Mouse (Mus musculus): ENCODE measurements at regions not wholly inside any gene's neighbourhood (a gene's known extent, or its start where the extent isn't known, plus 50 kb on each side); places are given as distances from the start of the nearest gene placed in this dataset.

GRCm38 (mm10) chr8:46898697-46899445 is 87.8 kb upstream of the Enpp6 start:
- Histone ChIP-seq H3K4me2 (ENCODE audit: low read depth, low read length) (no peak overlapping the region), H3K4me3 (ENCODE audit: low read length) (no peak overlapping the region), H3K9ac (ENCODE audit: low read length) (no peak overlapping the region), H3K27me3 (ENCODE audit: control insufficient read depth, insufficient read depth, low read depth, low read length) (no peaks in the 10 kb centered on the region), H3K36me3 (ENCODE audit: control insufficient read depth, insufficient read depth, low read length) (no peaks in the 10 kb centered on the region), H3K9me3 (ENCODE audit: control insufficient read depth, low read length) (no peaks in the 10 kb centered on the region), H3K27ac (ENCODE audit: low read length) (0 out of 2 replicates have a peak overlapping the region, but pooled peaks have one; percentile 4), H3K4me1 (replicated peaks; ENCODE audit: control insufficient read depth, insufficient read depth, low read length) (no peaks in the 10 kb centered on the region)
- 29% methylated on average over 5 of the region's 5 CpGs for WGBS
- ATAC-seq (ENCODE audit: low read depth): peak; percentile 82

- Histone ChIP-seq H3K27me3 (ENCODE audit: control insufficient read depth, insufficient read depth, low read depth, low read length) (no peaks in the 10 kb centered on the region), H3K9ac (ENCODE audit: low read length) (no peak overlapping the region), H3K27ac (ENCODE audit: low read length) (no peak overlapping the region), H3K4me1 (replicated peaks; ENCODE audit: control insufficient read depth, insufficient read depth, low read length) (no peaks in the 10 kb centered on the region), H3K4me2 (ENCODE audit: low read depth, low read length) (no peak overlapping the region), H3K4me3 (ENCODE audit: low read length) (no peak overlapping the region), H3K36me3 (ENCODE audit: control insufficient read depth, insufficient read depth, low read length) (no peaks in the 10 kb centered on the region), H3K9me3 (ENCODE audit: control insufficient read depth, low read length) (no peaks in the 10 kb centered on the region)
- WGBS: 69% methylated on average over 4 of the region's 4 CpGs
- ATAC-seq (ENCODE audit: low read depth): no peak
Observed at GRCm38 (mm10) chr8:46900826-46901225, 85.9 kb upstream of the Enpp6 start.

GRCm38 (mm10) chr8:46904731-46905130 is 82.0 kb upstream of the Enpp6 start:
- H3K9ac ChIP-seq (ENCODE audit: low read length): no peak overlapping the region
- no peaks in the 10 kb centered on the region for H3K27me3 ChIP-seq (ENCODE audit: control insufficient read depth, insufficient read depth, low read depth, low read length)
- H3K4me1 ChIP-seq (replicated peaks; ENCODE audit: control insufficient read depth, insufficient read depth, low read length): no peaks in the 10 kb centered on the region
- H3K4me3 ChIP-seq (ENCODE audit: low read length): no peak overlapping the region
- no peak for ATAC-seq (ENCODE audit: low read depth)
- no peaks in the 10 kb centered on the region for H3K9me3 ChIP-seq (ENCODE audit: control insufficient read depth, low read length)
- 60% methylated on average over 3 of the region's 3 CpGs for WGBS
- H3K4me2 ChIP-seq (ENCODE audit: low read depth, low read length): no peak overlapping the region
- H3K36me3 ChIP-seq (ENCODE audit: control insufficient read depth, insufficient read depth, low read length): no peaks in the 10 kb centered on the region
- no peak overlapping the region for H3K27ac ChIP-seq (ENCODE audit: low read length)

- peak overlapping the region; percentile 19; the same call in 1 of the 2 replicates for H3K4me2 ChIP-seq (ENCODE audit: low read depth, low read length)
- H3K4me3 ChIP-seq (ENCODE audit: low read length): no peak overlapping the region
- no peak for ATAC-seq (ENCODE audit: low read depth)
- H3K9me3 ChIP-seq (ENCODE audit: control insufficient read depth, low read length): no peaks in the 10 kb centered on the region
- H3K4me1 ChIP-seq (replicated peaks; ENCODE audit: control insufficient read depth, insufficient read depth, low read length): no peaks in the 10 kb centered on the region
- no peaks in the 10 kb centered on the region for H3K27me3 ChIP-seq (ENCODE audit: control insufficient read depth, insufficient read depth, low read depth, low read length)
- 58% methylated on average over 11 of the region's 11 CpGs for WGBS
- H3K36me3 ChIP-seq (ENCODE audit: control insufficient read depth, insufficient read depth, low read length): no peaks in the 10 kb centered on the region
- H3K27ac ChIP-seq (ENCODE audit: low read length): no peak overlapping the region
- H3K9ac ChIP-seq (ENCODE audit: low read length): no peak overlapping the region
Observed at GRCm38 (mm10) chr8:46907390-46907789, 79.3 kb upstream of the Enpp6 start.

DNA sequence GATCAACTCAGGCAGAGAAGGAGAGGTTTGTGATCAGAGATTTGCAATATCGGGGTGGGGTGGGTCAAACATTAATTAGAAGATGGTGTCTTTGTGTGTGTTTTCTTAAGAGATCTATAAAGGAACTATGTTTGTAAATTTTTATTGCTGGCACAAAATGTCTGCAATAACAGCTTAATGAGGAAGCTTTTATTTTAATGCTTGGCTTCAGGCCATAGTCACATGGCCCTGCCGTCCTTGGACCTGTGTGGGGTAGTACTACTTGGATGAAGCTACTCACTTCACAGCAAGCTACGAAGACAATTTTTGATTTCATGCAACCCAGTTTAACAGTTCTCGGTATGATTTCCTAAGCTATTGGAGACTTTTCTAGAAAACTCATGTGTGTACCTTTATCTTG is 78.5 kb upstream of the Enpp6 start:
- H3K4me2 ChIP-seq (ENCODE audit: low read depth, low read length): no peak overlapping the region
- no peak overlapping the region for H3K4me3 ChIP-seq (ENCODE audit: low read length)
- H3K36me3 ChIP-seq (ENCODE audit: control insufficient read depth, insufficient read depth, low read length): no peaks in the 10 kb centered on the region
- 73% methylated on average over 4 of the region's 4 CpGs for WGBS
- H3K9ac ChIP-seq (ENCODE audit: low read length): no peak overlapping the region
- H3K9me3 ChIP-seq (ENCODE audit: control insufficient read depth, low read length): no peaks in the 10 kb centered on the region
- no peak overlapping the region for H3K27ac ChIP-seq (ENCODE audit: low read length)
- H3K4me1 ChIP-seq (replicated peaks; ENCODE audit: control insufficient read depth, insufficient read depth, low read length): no peaks in the 10 kb centered on the region
- H3K27me3 ChIP-seq (ENCODE audit: control insufficient read depth, insufficient read depth, low read depth, low read length): no peaks in the 10 kb centered on the region
- no peak for ATAC-seq (ENCODE audit: low read depth)

GRCm38 (mm10) chr8:46913956-46914355 is 72.7 kb upstream of the Enpp6 start:
- H3K9ac ChIP-seq (ENCODE audit: low read length): no peak overlapping the region
- no peaks in the 10 kb centered on the region; the same call in 1 of the 2 replicates for H3K4me1 ChIP-seq (replicated peaks; ENCODE audit: control insufficient read depth, insufficient read depth, low read length)
- no peak overlapping the region for H3K27ac ChIP-seq (ENCODE audit: low read length)
- no peaks in the 10 kb centered on the region for H3K36me3 ChIP-seq (ENCODE audit: control insufficient read depth, insufficient read depth, low read length)
- no peak overlapping the region for H3K4me3 ChIP-seq (ENCODE audit: low read length)
- H3K27me3 ChIP-seq (ENCODE audit: control insufficient read depth, insufficient read depth, low read depth, low read length): no peaks in the 10 kb centered on the region
- no peaks in the 10 kb centered on the region for H3K9me3 ChIP-seq (ENCODE audit: control insufficient read depth, low read length)
- ATAC-seq (ENCODE audit: low read depth): no peak
- WGBS: 23% methylated on average over 5 of the region's 5 CpGs
- H3K4me2 ChIP-seq (ENCODE audit: low read depth, low read length): no peak overlapping the region

DNA sequence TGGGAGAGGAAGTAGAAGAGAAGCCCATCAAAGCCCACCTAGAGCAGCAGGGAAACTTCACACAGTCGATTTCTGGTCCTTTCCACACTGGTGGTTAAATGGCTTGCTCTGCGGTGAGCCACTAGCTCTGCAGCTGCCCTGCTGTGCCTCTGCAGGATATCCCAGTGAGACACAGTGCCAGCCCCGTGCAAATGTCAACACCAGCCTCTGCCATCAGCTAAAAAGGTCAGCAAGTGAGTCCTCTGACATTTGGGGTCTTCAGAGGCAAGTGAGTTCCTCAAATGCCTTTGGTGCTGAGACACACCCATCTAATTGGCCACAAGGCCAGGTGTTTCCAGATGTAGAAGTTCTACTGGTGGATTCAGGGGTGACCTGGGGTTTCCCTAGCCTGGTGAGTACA is 66.6 kb upstream of the Enpp6 start:
- no peaks in the 10 kb centered on the region for H3K9me3 ChIP-seq (ENCODE audit: control insufficient read depth, low read length)
- ATAC-seq (ENCODE audit: low read depth): no peak
- H3K27me3 ChIP-seq (ENCODE audit: control insufficient read depth, insufficient read depth, low read depth, low read length): no peaks in the 10 kb centered on the region
- no peak overlapping the region for H3K4me2 ChIP-seq (ENCODE audit: low read depth, low read length)
- no peaks in the 10 kb centered on the region for H3K36me3 ChIP-seq (ENCODE audit: control insufficient read depth, insufficient read depth, low read length)
- H3K4me3 ChIP-seq (ENCODE audit: low read length): no peak overlapping the region
- WGBS: 14% methylated on average over 3 of the region's 3 CpGs
- no peak overlapping the region for H3K9ac ChIP-seq (ENCODE audit: low read length)
- H3K4me1 ChIP-seq (replicated peaks; ENCODE audit: control insufficient read depth, insufficient read depth, low read length): no peaks in the 10 kb centered on the region
- H3K27ac ChIP-seq (ENCODE audit: low read length): no peak overlapping the region

DNA sequence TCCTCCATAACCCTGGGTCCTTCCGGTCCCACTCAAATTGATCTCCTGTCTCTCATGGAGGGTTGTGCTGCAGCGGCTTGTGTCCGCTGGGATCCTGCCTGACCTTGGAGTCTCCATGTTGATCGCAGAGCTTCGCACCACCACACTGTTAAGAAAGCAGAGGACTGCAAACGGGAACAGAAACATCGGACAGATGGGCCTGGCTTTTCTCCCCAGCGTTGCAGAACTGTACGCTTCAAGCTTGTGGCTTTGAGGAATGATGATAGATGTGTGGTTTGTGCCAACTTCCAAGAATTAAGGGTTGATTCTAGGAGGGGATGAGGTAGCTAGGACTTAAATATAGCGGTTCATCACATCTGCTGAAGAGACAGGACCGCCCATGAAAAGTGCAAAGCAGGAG is 65.6 kb upstream of the Enpp6 start:
- Histone ChIP-seq H3K27ac (ENCODE audit: low read length) (no peak overlapping the region), H3K4me2 (ENCODE audit: low read depth, low read length) (no peak overlapping the region), H3K9ac (ENCODE audit: low read length) (no peak overlapping the region), H3K9me3 (ENCODE audit: control insufficient read depth, low read length) (no peaks in the 10 kb centered on the region), H3K4me1 (replicated peaks; ENCODE audit: control insufficient read depth, insufficient read depth, low read length) (no peaks in the 10 kb centered on the region), H3K27me3 (ENCODE audit: control insufficient read depth, insufficient read depth, low read depth, low read length) (no peaks in the 10 kb centered on the region), H3K36me3 (ENCODE audit: control insufficient read depth, insufficient read depth, low read length) (no peaks in the 10 kb centered on the region), H3K4me3 (ENCODE audit: low read length) (no peak overlapping the region)
- ATAC-seq (ENCODE audit: low read depth): no peak
- WGBS: 87% methylated on average over 11 of the region's 11 CpGs

DNA sequence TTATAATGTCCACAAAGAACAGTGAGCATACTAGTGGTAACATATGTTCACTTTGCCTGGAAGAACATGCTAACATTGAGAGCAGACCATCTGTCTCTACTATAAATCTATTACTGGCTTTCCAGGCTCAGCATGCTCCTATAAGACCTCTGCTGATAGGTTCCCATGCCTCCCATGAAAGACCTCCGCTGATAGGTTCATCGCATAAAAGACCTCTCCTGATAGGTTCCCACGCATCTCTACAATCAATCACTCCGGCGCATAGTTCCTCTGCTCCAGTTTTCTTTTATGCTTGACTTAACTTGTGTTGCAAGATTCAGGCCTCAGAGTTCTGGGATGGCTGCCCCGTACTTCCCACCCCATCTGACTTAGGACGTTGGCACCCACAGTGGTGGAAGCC is 65.1 kb upstream of the Enpp6 start:
- Histone ChIP-seq H3K27me3 (ENCODE audit: control insufficient read depth, insufficient read depth, low read depth, low read length) (no peaks in the 10 kb centered on the region), H3K36me3 (ENCODE audit: control insufficient read depth, insufficient read depth, low read length) (no peaks in the 10 kb centered on the region), H3K4me1 (replicated peaks; ENCODE audit: control insufficient read depth, insufficient read depth, low read length) (no peaks in the 10 kb centered on the region), H3K9me3 (ENCODE audit: control insufficient read depth, low read length) (no peaks in the 10 kb centered on the region), H3K4me3 (ENCODE audit: low read length) (no peak overlapping the region), H3K4me2 (ENCODE audit: low read depth, low read length) (no peak overlapping the region), H3K27ac (ENCODE audit: low read length) (no peak overlapping the region), H3K9ac (ENCODE audit: low read length) (no peak overlapping the region)
- no peak for ATAC-seq (ENCODE audit: low read depth)
- 87% methylated on average over 7 of the region's 7 CpGs for WGBS
